Mouse (Mus musculus) left cerebral cortex, postnatal 4 days (tissue): ENCODE data around the gene Hap1. TPM values are rescaled to one million over a fixed set of nuclear protein-coding genes. Genes with fewer than 3 reads are reported as not detected.
"Not testable (repeated sequence)": the region's sequence is repeated elsewhere in the genome, so short reads cannot be mapped to it uniquely, and the experiment has no call there.

Experiments used
- DNase-seq: peaks from one replicate; pipeline ENCODE4 v3.0.0-alpha.2; 2022
- intact Hi-C: fragments of 180-260 bp; cut with DNase I; formaldehyde crosslinking; loops from one replicate; pipeline ENCODE4 v1.15.1; 2025
- total RNA-seq, 2 experiments: library from RNA; stranded (reverse); gene quantifications; 2 replicates each; pipeline ENCODE4 v1.2.3; 2021

Gene Hap1
- total RNA-seq, 2 experiments from 2014 or later: 43.8 to 116 TPM

DNA sequence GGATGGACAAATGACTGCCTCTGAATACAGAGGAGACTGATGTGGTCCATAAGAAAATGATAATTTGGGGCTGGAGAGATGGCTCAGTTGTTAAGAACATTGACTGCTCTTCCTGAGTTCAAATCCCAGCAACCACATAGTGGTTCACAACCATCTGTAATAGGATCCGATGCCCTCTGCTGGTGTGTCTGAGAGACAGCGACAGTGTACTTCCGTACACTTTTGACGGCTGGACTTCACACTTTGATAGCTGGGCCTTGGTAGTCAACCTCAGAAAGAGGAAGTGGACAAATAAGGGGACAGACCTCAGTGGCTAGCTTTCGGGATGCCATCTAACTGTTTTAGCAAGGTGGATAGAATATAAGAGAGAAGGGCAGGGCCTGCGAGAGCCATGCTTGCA is 4.2 kb upstream of the Hap1 start:
- no peak for DNase-seq
- intact Hi-C loops: loop anchor here (5.0 kb wide), 2 partner anchors 47 to 112 kb away; partner anchors contain the start of gene Klhl11

DNA sequence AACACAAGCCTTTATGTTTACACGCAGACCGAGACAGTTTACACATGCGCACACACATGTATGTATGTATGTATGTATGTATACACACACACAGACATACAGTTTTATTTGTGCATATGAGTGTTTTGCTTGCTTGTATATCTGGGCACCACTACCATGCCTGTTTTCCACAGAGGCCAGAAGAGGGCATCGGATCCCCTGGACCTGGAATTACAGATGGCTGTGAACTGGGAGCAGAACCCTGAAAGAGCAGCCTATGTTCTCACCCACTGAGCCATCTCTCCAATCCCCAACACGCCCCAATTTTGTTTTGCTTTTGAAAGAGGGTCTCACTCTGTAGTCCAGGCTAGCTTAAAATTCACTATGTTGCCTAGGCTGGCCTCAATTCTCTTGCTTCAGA is 1.5 kb upstream of the Hap1 start:
- intact Hi-C loops: no loop called here
- no peak for DNase-seq

DNA sequence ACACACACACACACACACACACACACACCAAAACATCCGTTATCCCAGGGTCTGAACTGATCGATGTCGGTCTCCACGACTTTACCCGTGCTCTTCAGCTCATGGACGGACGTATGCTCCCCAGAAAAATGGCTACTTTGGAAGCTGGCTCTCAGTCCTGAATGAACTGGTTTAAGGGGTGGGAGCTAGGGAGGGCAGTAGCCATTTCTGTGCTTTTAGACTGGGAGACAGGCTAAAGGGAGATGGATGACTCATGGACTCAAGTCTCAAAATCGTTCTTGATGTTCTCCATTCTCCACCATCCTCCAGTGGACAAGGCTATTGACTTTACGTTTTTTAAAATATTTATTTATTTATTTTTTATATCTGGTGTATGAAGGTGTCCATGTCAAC is 887 bp upstream of the Hap1 start:
- no peak for DNase-seq
- intact Hi-C loops: no loop called here

GRCm38 (mm10) chr11:100355151-100355951 is 577 bp downstream of the Hap1 start:
- intact Hi-C loops: no loop called here
- peak; percentile 62 for DNase-seq

DNA sequence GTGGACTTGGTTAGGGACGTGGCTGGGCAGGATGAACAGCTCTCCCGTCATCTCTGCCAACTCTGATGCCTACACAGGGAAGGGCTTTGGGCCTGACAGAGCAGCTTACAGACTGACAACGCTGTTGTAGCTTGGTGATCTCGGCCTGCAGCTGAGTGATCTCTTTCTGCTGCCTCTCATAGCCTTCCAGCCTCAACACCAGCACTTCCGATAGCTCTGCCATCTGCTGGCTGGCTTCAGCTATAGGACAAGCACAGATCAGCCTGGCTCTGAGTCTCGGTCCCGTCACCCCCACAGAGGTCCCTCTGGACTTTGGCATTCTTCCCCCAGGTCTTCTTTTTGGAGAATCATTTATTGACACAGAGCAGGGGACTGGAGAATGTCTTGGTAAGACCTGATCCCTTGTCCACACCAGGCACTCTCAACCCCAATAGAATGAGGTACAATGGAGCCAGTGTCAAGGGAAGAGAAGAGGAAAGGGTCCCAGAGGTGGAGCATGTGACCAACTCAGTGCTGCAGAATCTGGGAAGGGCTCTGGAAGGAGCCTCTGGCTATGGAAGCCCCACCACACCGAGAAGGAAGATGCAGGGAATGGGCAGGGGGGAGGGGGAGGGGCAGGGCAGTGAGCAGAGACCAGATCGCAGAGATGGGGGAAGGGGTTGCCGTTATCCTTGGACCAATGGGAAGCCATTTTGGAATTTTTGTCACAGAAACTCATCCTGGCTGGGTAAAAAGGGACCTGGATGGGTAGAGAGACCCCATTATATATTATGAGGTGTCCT is 3.7 kb downstream of the Hap1 start:
- intact Hi-C loops: no loop called here
- DNase-seq: peak; percentile 56

GRCm38 (mm10) chr11:100344269-100344668 is 11.7 kb downstream of the Hap1 start:
- intact Hi-C loops: no loop called here
- DNase-seq: no peak

DNA sequence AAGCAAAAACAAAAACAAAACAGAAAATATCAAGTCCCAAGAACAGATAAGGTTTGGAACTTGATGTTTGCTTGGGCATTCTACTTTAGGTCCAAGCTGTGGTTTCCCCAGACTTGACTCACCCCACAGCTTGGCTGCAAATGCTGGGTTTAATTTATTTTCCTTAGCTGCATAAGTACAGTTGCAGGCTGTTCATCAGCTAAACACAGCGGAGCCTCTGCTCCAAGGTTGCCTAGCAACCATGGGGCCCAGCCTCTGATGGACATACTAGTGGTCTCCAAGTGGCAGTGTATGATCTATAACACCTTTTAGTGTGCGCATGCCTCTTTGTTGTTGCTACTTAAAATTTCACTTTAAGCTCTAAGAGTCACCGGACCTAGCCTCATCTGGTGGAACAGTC is 20.2 kb downstream of the Hap1 start:
- DNase-seq: no peak
- intact Hi-C loops: no loop called here

DNA sequence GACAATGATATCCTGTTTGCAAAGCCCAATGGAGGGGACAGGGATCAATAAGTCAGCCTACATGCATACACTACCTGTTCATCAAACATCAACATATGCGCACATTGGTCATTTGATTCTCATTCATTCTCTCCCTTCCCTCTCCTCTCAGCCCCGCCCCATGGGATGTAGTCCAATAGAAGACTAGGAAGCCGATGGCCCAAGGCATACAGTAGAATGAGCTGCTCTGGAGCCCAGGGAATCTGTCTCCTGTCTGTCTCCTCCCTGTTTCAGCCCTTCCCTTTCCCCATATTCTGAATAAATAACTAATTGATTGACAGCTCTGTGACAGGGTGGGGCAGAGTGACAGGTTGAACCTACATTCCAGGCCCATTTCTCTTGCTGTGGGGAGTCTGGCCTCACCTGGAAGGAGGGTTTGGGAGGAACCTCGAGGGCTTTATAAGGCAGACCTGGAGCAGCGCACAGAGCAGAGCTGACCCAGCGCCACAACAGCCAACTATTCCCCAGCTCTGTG is 21.9 kb downstream of the Hap1 start, which contains the start of gene Gast:
Gene Gast, plus strand, starts transcription at position 464 of the 514 bp plus-strand sequence.
- no peak for DNase-seq
- intact Hi-C loops: no loop called here

DNA sequence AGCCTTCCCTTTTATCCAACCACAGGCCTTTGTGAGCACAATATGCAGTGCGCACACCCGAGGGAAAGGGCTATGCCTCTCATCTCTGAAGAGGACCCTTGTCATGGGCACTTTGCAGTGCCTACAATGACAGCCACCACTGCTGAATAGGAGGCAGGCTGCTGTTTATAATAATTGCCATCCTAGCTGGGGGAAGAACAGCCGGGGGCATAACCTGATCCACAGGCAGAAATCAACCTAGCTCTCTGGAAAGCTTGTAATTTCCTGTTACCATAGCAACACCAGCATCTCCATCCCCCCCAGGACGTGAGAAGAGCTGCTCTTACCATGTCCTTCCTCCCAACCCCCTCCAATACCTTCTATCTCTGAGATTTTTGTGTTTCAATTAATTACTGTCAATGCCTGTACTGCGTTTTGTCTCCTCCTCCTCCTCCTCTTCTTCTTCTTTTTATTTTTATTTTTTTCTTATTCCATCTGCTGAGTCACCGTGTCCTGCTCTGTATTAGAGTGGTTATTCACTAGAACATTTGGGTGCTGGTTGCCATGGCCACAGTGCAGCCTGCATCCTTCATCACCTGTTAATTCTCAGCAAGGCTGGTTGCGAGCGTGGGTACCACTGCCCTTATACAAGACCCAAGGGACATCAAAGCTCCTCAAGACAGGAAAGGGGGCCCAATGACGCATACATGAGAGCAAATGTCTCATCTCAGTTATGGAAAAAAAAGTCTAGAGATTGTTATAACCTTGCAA is 23.0 kb downstream of the Hap1 start:
- intact Hi-C loops: no loop called here
- DNase-seq: no peak

- intact Hi-C loops, DNase-seq: not testable (repeated sequence)
These were observed 25.0 kb downstream of the Hap1 start for GRCm38 (mm10) chr11:100330816-100331375.

DNA sequence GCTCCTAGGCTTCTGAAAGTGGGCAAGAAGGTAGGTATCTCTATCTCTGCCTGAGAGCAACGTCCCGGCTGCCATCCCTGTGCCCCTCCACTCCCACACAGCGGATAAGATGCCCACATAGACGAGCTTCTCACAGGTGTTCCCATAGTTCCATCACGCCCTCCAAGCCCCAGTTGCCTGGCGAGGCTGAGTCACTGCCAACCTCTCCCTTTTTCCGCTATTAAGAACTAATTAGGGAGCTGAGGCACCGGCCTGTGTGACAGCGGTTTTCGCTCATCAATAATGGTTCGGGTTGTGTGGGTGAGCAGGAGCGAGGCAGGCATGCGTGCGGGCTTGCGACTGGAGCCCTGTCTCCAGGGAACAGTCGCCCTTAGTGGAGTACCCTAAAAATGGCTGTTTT is 25.7 kb downstream of the Hap1 start:
- intact Hi-C loops: no loop called here
- DNase-seq: no peak

DNA sequence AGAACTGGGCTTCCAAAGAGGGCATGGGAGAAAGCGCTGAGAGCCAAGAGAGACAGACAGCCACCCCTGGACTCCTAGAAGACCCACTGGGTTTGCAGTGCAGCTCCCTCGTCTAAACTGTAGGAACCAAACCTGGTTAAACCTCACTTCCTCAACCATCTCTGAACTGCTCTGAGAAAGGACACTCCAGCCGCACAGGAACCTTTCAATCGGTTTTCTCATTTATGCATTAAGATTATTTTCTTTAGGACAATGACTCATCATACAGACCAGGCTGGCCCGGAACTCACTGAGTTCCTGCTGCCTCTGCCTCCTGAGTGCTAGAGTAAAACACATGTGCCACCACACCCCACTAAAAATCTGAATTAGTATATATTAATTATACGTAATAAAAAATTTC is 28.2 kb downstream of the Hap1 start:
- no peak for DNase-seq
- intact Hi-C loops: no loop called here

DNA sequence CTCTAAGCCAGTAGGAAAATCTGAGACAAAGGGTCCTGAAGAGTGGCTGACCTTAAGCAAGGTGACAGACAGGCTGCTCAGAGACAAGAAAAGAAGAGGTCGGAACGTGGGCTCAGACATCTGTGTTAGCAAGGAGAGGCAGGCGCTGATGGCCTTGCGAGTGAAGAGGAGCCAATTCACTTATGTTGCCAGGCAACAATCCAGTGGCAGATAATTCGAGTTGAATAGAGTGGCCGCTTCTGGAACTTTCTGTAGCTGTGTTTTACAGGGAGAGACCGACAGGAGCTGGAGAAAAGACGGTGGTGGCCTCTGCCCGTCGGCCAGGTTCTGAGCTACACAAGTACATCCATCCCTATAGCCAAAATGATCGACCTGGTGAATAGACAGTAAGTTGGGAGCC is 28.6 kb downstream of the Hap1 start:
- intact Hi-C loops: no loop called here
- DNase-seq: no peak

DNA sequence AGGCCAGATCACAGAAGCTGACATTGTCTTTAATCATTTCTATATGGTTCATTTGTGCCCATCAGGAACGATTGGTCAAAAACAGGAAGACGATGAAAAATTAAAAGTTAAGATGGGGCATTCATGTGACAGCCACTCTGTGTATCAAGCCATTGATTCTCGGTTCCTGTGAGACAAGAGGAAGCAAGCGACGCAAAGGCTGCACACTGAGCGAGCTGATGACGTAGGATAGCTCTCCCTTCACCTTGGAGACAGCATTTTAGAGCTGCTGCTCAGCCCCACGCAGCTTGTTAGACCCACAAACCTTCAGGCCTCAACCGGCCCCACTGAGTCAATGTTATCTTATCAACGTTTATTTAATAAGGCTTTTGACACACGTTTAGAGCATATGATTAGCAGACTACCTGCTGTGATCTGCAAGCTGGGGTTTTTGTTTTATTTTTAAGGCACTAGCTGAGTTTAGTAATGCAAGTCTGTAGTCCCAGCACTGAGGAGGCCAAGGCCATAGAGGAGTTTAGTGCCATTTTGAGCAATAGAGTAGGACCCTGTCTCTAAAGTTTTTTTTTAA is 30.8 kb downstream of the Hap1 start:
- intact Hi-C loops: no loop called here
- no peak for DNase-seq

GRCm38 (mm10) chr11:100323578-100323977 is 32.4 kb downstream of the Hap1 start:
- peak; percentile 61 for DNase-seq
- intact Hi-C loops: no loop called here

GRCm38 (mm10) chr11:100322591-100323258 is 33.2 kb downstream of the Hap1 start:
- intact Hi-C loops: no loop called here
- no peak for DNase-seq

- intact Hi-C loops, DNase-seq: not testable (repeated sequence)
These were observed 34.2 kb downstream of the Hap1 start for GRCm38 (mm10) chr11:100321479-100322305.

GRCm38 (mm10) chr11:100320701-100321410 is 35.1 kb downstream of the Hap1 start:
- intact Hi-C loops, DNase-seq: not testable (repeated sequence)
